Mouse (Mus musculus): ENCODE measurements at regions not wholly inside any gene's neighbourhood (a gene's known extent, or its start where the extent isn't known, plus 50 kb on each side); places are given as distances from the start of the nearest gene placed in this dataset.

DNA sequence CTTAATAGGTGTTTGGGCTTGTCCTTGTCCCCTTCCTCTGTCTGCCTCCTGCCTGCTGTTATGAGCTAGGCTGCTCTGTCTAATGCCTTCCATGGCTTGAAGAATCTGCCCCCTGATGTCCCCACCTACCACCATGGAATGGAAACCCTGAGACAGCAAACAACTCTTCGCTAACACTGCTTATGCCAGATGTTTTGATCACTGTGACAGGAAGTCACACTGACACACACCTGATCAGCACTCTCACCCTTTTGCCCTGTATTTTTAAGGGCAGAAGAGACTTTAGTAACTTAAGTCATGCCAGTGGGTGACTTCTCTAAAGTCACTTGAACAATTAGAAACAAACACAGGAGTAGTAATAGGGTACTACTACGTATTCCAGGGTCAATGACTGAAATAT lies 78.5 kb downstream of the Gm9817 start:
- no peak for TF ChIP-seq MAFK (IDR thresholded peaks at IDR 0.05; ENCODE audit: insufficient read depth, low read depth, low read length)
- no peak for TF ChIP-seq ZNF384 (IDR thresholded peaks at IDR 0.05; ENCODE audit: low read depth, low read length)

All from ES-E14 (cell line).